Mouse (Mus musculus) MEL-GATA-1-ER (cell line): ENCODE measurements at regions not wholly inside any gene's neighbourhood (a gene's known extent, or its start where the extent isn't known, plus 50 kb on each side); places are given as distances from the start of the nearest gene placed in this dataset.
"Not testable (repeated sequence)": the region's sequence is repeated elsewhere in the genome, so short reads cannot be mapped to it uniquely, and the experiment has no call there.

Experiments used
- DNase-seq: peaks from one replicate; pipeline ENCODE4 v3.0.0-alpha.2; 2012; ENCODE audit warnings: low read depth; ENCODE audit errors: extremely low read depth

DNA sequence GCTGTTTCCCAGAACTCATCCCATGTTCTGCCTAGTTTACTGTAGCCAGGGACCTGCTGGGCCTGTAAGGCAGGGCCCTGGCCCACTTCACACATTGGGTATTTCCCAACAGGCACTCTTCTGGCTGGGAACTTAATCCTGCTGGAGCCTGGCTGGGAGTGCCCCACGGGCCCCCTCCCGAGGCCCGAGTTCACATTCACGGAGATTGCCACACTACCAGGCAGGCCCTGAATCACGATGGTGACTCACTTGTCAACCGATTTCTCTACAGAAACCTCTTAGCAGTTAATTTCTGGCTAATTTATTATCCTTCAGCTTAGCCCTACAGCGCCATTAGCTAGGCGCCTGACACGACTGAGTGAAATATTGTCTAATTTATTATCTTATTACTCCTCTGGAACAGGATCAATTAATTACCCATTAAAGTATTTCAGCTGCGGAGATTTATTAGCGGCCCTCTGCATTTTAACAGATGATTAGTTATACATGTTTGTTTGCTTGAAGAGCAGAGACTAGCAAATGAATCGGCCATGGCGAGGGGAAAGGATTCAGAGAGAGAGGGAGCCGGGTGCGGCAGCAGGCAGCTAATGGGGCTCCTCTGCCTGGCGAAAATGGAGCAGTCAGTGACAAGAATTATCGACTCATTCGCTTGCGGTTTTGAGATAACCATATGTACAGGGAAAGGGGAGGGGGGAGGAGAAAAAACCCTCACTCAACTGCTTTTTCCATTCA is 229.7 kb upstream of the Zfp703 start:
- DNase-seq = no peak

DNA sequence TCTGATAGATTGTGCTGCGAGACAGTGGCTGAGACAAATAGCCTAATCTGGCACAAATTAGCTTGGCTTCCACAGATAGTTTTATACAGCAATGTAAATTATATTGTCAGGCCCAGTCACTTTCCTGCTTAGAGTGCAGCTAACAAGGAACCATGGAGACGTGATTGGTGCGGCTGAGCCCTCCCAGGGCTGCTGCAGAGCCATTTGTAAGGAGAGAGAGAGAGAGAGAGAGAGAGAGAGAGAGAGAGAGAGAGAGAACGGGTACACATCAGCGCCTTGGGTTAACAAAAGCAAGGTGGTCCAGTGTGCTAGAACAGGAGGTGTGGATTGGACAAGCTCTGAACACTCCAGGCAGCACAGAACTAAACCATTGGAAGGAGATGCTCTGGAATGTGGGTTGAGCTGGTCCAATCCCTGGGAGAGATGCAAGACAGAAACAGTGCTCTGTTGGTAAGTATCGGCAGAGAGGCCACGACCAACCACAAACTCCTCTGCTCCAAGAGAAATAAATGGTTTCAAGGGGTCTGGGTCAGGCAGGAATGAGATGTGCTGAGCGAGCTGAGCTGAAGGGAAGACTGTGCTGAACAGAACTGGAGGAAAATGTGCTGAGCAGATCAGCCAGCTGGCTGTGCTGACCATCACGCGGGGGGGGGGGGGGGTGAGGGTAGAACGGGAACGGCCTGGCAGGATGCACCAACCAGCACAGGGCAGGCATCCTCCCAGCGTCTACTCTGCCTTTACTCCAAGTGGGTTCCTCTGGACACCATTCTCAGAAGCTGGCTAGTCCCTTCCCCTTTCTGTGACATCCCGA is 228.8 kb upstream of the Zfp703 start:
- no peak for DNase-seq

DNA sequence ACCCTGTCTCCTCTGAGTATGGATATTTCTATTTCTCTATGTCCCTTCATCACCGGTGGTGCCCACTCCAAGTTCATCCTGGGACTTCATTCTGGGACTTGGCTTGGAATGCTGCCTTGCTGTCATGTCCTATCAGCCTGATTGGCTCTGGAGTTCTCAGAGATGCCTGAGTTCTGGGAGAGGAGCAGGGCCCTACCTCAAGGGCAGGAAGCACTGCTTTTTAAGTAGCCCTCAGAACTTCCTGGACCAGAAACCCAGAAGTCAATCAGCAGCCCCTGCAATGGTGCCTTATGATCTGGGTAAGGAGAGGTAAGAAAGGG is 228.2 kb upstream of the Zfp703 start:
- DNase-seq = no peak

DNA sequence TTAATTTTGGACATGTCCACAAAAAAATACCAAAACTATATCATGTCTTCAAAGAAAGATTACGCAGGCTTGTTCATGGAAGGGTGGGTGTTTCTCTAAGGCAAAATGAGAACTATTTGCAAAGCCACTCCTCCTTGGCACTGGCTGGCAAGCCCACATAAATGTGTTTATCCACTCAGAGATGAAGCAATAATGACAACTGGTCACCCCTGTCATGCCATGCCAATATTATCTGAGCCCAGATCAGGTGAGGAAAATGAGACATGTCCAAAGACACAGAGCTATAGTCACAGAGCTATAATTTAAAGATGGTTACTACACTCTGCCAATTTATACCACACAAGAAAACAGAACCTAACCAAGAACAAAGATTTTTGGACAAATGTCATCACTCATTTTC is 227.0 kb upstream of the Zfp703 start:
- no peak for DNase-seq

DNA sequence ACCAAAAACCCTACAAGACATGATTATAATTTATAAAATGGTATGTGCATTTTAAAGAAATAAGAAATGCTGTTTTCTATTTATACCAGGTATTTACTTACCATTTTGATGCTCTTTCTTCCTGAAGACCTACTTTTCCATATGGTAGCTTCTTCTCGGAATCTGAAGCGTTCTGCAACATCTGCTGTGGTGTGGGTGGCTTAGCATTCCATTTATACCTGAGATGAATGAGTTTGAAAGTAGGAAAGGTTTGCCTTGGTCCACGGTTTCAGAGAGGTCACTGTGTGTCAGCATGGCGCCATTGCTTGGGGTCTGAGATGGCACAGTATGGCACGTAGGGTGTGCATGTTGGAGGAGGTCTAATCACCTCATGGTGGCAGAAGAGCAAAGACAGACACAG is 225.5 kb upstream of the Zfp703 start:
- no peak for DNase-seq

DNA sequence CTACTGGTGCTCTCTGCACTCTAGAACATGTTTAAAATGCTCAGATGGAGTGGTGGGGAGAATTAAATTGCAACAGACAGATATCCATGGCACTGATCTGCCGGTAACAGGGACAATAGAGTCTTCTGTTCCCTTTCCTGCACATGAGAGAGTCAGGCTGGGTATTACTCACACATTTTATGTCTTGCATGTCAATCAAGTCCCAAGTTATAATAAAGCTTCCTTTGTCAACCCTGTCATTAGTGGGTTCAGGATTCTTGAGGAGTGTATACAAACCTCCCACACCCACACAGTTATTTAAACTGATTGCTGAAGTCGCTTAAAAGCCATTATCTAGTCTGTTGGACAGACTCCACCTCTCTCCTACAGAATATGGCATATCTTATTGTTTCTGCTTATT is 220.7 kb upstream of the Zfp703 start:
- DNase-seq = no peak

DNA sequence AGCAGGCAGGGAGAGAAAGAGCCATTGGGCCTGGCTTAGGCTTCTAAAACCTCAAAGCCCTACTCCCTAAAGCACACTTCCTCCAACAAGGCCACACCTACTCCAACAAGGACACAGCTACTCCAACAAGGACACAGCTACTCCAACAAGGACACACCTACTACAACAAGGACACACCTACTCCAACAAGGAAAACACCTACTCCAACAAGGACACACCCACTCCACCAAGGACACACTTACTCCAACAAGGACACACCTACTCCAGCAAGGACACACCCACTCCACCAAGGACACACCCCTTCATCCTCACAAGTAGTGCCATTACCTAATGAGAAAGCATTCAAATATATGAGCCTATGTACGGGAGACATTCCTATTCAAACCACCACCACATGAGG is 216.4 kb upstream of the Zfp703 start:
- no peak for DNase-seq

DNA sequence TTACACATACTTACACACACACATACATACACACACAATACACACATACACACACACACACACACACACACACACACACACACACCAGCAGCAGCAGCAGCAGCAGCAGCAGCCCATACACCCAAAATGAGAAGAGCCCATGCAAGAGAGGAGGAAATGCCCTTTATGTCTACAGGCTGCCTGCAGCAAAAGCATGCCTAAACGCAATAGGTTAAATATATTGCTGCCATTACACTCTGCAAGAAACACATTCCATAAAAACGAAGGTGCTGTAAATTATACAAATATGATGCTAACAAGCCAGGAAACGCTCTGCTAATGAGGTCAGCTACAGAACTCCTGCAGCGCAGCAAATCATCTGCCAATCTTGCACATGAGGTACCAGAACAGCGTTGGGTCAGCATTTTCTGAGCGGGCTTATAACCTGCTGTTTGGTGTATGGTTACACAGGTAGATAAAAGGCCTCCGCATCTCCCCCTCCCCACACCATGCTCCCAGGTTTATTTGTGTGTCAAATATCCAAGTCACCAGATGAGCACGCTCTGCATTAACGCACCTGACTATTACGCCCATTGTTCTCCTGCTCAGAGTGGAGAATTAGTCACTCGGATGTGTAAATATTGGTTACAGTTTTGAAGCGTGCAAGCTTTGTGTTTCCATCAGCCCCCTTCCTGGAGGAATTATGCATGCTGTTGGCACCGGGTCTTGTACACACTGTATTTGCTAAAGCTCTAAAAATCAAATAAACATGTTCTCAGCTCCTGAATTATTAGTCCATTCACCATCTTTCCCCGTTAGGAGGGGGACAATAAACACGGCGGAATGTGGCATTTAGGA is 214.0 kb upstream of the Zfp703 start:
- no peak for DNase-seq

DNA sequence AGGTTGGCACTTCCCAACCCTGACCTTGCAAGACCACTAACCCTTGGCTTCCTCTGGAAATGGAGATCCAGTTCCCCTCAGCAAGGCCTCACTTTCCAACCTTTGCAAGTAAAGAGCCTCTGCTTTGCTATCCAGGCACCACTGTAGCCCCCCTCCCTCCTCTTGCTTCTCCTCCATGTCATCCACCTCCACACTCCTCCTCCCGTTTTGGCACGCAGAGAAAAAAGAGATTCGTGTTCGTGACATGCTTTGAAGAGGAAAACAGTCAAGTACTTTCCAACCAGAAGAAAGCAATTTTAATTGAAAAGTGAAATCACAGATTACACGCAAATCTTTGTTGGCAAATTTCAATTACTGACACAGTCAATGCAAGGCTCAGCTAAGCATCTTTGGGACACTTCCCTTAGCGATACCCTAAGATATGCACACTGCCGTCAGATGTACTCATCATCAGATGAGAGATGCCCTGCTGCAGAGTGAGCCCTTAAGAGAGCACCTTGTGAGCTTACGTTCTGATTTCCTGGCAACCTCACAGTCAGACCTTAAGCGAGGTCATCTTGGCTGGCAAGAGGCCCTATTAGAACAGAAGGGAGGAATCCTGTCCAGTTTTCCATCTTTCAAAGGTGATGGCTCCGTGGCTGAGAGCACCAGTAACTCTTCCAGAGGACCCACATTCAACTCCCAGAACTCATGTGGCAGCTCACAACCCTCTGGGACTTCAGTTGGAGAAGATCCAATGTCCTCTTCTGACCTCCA is 208.5 kb upstream of the Zfp703 start:
- no peak for DNase-seq

DNA sequence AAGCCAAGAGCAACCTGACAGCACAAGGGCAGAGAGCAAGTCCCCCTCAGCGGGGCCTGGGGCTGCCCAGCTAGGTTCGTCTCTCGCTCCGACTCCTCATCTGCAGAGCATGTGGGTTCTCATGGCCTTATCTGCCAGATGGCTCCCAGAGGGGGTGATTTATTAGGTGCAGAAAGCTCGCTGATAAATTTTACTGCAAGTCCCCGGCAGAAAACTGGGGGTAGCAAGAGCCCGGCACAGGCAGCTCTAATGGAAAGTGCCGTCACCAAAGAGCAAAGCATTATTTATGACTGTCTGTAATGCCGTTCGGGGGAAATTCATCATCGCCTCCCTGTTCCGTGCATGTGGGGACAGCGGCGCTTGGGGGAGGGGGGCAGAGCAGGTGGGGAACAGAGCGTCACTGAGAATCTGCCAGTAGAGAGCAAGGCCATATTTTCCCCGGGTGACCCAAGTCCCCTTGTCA is 206.7 kb upstream of the Zfp703 start:
- no peak for DNase-seq

DNA sequence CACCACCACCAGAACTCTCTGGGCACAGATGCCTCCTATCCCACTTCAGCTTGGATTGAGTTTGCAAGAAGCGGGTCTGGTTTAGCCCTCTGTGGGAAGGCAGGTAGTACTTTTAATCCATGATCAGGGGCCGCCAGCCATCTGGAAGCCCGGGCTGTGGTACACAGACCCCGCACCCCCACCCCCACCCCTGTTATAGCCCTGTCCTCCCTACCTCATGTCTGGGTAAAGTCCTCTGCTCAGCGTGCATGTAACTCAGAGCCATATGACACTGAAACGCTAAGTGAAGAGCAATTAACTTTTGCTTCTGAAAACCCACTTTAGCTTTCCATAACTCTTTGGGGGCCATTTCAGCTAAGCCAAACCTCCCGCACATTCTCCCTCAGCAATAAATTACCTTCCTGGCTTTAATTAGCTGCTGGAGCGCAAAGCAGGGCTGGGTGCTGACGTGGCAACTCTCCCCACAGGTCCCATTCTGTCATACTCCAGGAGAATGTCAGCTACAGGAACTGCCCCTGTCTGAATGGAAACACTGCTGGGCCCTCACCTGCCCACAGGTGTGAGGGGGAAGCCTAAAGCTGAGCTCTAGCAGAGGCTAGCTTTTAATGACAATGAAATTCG is 198.1 kb upstream of the Zfp703 start:
- DNase-seq = no peak

DNA sequence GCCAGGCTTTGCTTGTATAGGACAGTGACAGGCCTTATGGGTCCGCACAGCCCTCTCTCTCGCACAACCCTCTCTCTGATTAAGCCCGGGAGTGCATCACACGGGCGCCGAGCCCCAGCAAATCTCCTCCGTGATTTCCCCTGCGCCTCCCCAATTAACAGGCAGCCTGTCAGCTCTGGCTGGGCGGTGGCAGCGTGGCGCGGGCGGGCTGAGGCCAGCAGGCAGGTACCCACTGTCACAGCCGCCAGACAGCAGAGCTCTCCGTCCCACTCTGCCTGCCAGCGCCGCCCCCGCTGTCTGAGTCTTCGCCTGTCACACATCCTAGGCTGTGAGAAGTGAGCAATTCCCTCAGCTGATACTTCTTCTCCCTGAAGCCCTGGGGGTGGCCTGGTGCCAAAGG is 196.6 kb upstream of the Zfp703 start:
- no peak for DNase-seq

DNA sequence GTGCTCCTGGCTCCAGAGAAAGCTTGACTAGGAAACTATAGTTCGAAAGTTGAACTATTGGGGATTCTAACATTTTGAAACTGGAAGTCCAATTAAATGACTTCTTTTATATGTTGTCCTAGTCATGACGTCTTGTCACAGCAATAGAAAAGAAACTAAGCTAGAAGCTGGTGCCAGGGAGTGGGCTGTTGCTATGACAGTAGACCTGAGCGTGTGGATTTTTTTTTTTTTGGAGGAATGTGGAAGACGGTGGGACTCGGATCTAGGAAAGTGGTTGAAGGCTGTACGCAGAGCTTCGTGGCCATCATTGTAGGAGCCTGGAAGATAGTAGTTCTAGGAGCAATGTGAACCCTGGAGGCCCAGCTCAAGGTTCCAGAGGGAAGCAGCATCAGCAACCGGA is 194.2 kb upstream of the Zfp703 start:
- DNase-seq = not testable (repeated sequence)

DNA sequence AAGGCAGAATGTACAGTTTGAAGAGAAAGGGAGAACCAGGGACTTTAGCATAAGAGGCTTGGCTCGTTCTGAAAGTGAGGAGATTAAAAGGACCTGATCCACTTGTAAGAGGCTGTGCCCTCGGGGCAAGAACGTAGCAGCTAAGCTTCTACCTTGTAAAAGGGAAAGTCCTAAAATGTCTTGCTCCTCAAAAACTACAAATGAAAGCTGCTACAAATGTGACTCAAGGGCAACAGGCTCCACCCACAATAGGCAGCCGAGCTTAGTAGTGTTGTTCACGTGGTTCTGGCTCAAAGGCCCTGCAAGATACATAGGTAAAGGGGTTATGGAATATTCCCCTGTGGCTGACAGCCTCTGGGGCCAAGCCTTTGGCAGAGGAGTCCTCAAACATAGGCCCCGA is 192.7 kb upstream of the Zfp703 start:
- no peak for DNase-seq

DNA sequence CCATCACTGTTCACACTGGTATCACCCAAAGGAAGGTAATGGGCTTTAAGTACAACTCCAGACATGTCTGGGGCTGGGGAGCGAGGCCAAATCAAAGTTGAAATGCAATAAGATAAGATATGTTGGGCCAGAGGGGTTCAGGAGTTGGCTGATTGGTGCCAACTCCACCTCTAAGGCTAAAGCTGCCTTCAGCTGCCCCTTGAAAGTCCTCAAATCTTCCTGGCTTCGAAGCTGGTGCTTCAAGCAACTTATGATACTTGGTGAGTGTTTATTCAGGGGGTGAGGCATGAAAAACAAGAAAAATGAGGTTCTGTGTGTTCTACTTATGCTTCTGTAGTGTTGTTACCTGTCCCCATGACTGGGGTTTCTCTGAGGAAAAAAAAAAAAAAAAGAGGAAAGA is 185.3 kb upstream of the Zfp703 start:
- no peak for DNase-seq

DNA sequence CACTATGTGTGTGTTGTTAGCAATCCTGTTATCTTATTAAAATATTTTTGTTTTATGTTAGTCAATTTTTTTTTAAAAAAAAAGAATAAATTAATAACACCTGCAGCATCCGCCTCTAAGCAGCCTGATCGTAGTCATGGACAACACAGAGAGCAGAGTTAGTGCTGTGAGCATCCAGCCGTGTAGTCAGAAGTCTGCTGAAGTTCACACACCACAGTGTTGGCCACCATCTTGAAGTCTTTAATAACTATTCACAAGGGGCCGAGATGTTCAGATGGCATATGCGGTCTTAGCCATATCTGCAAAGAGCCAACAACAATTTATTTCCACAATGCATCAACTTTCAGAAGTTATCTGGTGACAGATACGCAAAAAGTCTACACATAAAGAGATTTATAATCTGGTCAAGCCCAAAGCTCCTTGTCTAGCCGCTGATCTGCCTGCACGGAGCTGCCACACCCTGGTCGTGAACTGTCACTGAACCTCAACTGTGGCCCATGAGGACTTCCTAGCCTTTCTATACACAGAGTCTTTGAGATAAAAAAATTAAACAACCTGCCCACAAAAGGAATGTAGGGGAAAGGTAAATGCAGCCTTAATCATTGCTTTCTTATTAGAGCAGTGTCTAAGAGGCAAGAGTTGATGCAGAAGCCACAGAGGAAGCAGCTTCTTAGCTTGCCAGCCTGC is 183.4 kb upstream of the Zfp703 start:
- no peak for DNase-seq

DNA sequence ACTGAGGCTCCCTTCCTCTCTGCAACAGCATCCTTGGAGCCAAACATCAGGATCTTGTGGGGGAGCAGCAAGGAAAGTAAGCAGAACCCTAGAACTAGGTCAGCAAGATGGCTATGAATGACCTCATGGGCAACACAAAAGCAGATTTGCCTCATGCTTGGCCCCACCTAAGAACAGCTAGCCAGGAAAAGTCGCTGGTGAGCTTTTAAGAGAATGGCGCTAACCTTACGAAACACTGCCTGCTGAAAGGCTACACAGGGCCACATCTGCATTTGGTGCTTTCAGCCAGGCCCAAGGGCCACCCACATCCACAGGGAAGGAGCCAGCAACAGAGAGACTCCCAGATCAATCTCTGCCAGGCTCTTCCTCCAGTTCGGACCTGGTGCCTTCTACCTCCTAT is 182.7 kb upstream of the Zfp703 start:
- DNase-seq = no peak

DNA sequence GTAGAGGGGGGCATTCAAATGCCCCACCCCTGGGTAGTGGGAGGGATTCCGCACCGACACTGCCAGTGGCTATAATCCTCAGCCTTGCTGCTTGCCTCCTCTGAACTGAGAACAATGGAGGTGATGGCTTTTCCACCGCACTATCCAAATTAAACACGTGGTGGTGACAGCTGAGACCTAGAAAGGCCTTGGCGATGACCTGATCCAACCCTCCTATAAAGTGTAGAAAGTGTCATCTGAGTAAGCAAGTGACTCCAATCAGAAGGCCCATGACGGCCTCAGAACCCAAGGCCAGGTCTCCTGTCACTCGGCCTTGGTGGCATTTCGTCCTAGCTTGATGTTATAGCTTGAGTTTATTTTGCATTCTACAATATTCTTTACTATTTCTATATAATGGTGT is 181.5 kb upstream of the Zfp703 start:
- DNase-seq = no peak

DNA sequence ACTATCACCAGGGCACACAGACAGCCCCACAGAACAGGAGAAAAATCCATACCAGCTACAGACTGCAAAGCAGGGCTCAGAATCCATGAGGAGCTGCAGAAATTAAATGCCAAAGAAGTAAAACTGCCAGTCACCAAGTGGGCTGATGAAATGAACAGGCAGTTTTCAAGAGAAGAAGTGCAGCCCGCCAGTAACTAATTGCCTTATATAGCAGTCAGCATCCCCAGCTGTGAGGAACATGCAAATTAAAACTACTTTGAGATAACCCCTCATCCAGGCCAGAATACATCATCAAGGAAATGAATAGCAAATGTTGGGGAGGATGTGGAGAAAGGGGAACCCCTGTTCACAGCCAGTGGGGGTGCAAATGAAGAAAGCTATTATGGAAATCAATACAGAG is 177.3 kb upstream of the Zfp703 start:
- no peak for DNase-seq

DNA sequence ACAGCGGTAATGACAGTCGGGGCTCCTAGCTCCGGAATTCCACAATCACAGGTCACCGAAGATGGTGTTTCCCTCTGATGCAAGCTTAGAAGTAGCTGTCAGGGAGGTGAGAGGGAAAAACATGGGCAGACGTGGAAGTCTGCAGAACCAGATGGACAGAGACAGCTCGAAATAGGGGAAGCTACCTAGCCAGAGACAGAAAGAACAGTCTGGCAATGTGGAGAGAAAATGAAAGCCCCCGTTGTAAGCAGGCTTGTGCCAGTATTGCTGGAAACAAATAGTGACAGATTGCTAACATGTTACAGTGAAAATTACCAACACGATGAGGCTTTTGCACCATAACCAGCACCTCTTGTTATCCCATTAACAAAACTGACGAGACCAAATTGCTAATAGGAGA is 173.0 kb upstream of the Zfp703 start:
- DNase-seq = no peak
